Mouse (Mus musculus) heart, adult 11 months (tissue): Measurements from ENCODE around the gene Shroom4.
"Not testable (repeated sequence)": the region's sequence is repeated elsewhere in the genome, so short reads cannot be mapped to it uniquely, and the experiment has no call there.

Experiments used
- DNase-seq: peaks from one replicate; pipeline ENCODE4 v3.0.0; 2022

Shroom4 gene

DNA sequence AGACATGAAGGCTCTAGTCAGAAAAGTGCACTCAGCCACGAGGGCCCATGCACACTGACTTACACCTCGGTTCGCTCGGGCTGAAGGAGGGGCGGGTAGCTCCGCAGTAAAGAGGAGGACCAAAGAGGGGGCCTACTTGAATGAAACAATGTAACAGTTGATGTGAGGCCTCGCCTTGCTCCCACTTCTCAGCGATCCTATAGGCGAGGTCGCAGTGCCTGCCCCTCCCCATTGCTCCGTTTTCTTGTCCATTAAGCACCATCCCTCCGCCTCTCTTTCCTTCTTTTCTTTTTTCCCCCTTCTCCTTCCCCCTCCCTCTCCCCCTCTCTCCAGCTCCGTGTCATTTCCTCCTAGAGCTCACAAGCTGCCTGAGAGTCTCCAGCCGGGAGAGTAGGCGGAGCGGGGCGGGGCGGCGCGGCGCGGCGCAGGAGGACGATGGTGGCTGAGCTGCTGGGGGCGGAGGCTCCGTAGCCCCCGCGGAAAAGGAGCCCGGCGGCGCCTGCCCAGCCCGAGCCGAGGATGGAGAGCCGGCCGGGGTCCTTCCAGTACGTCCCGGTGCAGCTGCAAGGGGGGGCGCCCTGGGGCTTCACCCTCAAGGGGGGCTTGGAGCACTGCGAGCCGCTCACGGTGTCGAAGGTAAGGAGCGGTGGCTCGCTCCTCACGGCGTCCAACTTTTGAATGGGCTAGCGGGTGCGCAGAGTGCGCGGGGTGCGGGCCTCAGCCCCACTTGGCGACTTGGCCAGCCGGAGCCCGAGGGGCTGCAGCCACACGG is at the start of gene Shroom4:
Shroom4 (plus strand) TSS at position 229 of the 772 bp plus-strand sequence.
- peak; percentile 98 for DNase-seq

DNA sequence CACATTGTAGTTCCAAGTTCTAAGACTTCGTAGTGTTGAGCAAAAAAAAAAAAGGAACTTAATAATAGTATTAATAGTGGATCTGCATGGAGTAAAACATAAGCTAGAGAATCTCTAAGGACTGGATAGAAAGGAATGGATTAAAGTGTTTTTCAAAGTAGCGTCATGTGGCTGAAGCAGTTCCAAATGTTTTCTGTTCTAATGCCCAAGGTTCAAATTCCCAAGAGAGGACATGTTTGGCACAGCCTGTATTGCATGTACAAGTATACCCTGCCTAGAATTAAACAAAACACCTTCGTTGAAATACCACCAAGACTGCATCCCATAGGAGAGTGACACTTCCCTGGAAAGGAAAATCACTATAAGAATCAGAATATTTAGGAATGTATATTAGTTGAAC is 42.8 kb upstream of the Shroom4 start:
- no peak for DNase-seq

DNA sequence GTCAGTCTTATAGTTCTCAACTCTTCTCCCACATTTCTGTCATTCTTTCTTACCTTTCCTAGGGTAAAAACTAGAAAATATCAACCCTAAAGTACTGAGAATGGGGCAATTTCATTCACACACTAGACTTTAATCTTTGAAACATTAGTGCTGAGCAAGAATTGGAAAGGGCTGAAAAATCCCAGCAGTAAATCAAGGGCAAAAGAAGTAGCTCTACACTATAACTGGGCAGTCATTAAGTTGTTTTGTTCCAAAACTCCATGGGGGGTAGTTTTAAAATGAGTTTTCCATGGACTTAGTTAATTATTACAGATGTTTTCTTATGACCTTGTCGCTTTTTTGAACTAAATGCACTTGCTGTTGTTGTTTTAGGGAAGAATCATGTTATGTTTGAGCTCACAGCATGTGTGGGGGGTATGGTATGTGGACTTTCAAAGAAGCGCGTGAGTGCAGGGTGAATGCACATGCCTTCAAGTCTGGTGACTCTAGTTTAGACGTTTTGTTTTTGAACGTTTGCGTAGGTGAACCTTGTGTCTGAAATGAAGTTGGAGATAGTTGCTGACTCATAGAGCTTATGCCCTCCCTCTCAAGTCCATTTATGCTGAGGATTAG is 42.0 kb upstream of the Shroom4 start:
- DNase-seq, result no peak

DNA sequence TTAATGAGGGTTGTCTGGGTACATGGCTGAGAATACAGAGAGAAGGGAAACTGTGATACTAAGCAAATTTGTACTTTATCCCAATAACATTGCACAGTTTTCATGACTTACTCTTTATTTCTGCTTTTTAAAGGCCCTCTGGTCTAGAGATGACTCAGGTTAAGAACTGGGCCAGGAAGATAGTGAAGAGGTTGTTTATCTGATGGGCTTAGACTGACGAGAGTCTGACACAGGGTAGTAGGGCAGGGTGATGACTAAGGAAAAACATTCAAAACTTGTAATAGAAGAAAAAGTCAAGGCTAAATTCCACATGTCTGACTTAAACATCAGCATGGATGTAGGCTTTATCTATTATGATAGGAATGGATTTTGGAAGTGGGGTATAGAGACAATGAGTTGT is 30.8 kb upstream of the Shroom4 start:
- no peak for DNase-seq

DNA sequence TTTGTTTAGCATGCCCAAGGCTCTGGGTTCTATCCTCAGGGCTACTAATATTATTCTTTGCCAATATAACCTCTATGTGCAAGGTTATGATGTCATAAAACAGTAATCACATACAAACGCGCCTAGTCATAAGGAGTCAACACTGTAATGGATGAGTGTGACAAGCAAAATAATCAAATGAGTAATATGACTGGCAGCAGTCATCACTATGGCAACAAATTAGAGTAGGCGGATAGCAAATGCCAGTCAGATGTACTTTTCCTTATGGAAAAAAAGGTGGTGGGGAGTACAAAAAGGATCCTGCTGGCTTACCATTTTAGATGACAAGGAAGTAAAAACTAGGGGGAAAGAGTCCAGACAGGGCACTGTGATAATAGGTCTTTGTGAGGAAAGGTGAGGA is 28.9 kb upstream of the Shroom4 start:
- no peak for DNase-seq

DNA sequence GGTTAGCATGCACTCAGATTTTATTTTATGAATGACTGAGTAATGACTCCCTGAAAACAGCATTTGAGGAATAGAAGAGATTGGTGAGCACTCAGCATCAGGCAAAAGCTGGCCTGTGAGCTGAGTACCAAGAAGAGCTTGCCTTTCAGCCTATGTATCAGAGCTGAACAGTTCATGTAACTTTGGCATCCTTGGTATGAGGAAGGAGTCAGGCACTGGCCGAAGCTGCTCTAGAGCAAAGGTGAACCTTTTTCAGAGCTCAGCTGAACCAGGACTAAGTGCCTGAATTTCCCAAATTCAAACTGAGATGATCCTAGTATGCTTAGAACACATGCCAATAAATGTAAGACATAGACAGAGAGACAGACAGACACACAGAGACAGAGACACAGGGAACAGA is 5.8 kb upstream of the Shroom4 start:
- no peak for DNase-seq

DNA sequence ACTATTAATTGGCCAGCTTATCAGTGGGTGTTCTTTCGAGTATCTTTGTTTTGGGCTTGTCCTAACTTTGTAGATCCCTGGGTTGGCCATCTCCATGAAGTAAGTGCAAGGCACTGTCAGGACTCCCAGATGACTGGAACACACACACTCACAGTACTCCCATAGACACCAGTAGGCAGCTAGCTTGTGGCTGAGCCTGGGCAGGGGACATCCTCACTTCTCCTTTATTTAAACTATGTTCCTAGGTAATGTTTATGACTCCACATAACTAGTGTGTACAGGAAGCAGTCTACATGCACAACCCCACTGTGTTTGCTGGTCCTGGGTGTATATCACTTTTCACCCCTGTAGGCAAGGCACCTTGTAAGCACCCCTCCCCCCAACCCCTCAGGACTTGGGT is 461 bp upstream of the Shroom4 start:
- no peak for DNase-seq

DNA sequence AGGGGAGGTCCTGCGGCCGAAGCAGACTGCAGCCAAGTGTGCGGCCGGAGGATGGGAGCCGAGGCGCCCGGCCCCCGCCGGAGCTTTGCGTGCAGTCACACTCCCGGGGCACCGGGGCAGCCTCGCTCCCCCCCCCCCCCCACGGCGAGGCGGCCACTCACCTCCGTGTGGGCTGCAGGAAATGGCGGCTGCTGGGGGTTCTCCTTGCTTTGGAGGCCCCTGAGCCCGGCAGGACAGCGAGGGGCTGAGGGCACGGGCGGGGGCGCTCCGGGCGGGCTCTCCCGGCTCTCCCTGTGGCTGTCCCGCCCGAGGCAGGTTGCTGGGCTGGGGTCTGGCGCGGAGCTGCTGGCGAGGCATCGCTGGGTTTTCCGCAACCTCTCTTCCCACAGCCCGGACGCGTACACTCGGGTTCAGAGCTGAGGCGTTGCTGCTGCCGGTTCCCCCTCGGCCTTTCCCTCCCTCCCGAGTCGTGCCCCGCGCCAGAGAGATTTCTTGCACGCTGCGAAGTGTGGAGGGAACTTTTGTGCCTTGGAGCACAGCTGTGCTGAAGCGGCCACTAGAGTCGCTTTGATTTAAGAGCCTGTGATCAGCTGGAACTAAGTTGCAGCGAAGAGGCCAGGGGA is 855 bp downstream of the Shroom4 start:
- DNase-seq, result peak; percentile 88

DNA sequence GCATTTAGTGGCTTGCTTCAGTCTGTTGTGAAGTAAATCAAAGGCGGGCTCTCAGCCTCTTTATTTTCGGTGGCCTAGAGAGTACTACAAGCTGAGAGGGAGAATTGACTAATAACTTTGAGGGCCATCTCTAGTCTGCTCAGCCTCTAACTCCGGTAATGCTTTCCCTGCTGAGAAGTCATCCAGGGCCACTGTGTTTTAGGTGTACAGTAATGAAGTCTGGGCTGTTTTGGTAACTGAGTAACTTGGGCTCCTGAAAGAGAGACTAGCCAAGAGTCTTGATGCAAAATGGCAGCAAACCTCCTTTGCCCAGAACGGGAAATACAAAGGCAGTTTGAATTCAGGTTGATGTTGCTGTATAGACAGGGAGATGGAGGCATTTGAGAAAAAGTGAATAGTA is 3.3 kb downstream of the Shroom4 start:
- no peak for DNase-seq

DNA sequence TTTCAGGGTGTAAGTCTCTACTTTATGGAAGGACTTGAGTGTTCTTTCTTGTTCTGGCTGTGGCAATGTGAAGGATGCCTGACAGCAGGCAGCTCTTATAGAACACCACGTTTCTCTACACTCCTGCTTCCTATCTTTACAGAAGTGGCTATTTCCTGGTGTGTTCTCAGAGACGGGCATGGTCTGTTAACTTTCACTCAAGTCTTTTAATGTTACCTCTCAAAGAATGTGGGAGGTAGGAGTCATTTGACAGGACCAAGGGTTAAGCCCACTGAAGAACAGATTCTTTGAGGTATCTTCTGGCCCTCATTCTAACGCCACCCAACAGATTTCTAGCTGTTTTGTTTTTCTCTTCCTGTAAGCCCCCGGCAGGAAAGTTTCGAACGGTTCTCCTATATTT is 9.5 kb downstream of the Shroom4 start:
- DNase-seq, result no peak

DNA sequence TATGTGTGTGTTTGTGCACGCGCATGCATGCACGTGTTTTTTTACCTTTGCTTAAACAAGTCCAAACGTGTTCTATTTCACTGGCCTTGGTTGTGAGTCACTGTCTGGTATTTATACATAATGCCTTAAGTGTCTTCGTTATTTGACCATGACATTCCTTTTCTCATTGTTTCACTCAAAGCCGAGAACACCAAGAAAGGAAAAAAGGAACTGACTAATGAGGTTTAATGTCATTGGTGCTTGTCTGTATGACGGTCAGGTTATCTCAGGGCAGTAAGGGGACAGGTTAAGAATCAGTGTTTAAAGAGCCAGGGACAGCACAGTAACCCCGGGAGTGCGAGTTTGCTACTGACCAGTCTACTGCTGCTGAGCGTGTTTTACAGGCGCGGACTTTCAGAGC is 15.8 kb downstream of the Shroom4 start:
- no peak for DNase-seq

DNA sequence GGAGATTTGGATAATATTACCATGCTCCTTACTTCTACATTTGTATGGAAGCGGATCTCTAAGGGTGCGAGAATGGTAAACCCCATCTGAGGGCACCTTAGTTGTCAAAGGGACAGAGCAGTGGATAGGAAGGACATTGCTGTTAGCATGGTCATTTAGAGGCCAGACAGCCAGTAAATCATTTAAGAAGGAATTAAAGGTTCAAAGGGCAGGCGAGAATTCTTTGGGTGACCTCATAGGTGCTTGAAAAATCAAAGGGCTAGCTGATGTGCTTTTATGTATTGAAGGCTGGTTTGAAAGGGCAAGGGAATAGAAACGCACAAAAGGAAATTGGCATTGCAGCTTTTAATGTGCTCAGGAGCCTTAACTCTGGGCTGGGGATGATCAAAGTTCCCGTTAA is 16.3 kb downstream of the Shroom4 start:
- no peak for DNase-seq

DNA sequence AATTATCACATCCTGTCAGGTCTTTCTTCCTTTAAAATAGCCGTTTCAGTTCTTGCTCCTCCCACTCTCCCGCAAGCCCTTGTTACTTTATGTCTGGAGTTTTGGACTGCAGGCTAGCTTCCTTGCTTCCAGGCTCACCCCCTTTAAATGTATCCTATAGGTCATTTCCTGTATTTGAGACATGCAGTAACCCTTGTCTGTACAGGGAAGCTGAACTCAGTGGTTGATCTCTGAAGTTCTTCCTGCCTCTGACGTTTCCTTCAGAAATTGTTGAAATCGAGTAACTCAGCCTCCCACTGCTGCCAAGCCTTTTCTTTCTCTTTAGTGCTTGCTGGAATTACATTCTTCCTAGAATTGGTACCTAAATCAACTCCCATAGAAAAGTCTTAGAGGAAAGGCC is 18.5 kb downstream of the Shroom4 start:
- DNase-seq, result no peak

DNA sequence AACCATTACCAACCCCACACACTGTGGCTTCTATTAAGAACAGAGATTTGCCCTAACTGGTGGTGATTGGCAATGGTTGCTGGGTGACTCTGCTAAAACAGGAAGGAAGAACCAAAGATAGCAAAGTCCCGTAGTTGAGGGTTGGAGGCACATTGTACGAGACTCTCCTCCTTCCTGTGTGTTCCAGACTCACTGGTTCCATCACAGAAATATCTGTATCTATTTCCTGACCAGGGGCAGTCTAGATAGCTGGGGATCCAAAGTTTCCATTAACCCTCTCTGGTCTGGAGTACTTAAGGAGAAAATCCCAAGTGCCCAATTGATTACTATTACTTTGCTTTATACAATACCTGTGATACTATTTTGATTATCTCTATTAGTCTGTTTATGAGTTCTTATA is 35.6 kb downstream of the Shroom4 start:
- DNase-seq, result no peak

DNA sequence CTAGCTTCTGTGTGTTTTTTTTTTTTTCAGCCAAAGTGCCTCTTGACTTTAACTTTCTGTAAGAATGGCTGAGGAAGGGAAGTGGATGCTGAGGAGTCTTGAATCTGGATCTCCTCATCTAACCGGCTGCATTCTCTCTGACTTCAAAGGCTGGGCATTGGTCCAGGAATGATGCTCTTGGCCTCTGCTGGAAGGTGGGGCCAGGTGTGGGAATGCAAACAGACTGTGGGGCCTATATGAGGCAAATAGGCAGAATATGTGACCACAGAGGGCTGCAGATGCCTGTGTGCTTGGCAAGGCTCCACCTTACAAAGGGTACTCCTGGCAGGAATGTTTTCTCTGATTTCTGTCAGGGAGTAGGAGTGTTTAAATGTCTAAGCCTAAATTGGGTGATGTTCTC is 46.8 kb downstream of the Shroom4 start:
- no peak for DNase-seq

DNA sequence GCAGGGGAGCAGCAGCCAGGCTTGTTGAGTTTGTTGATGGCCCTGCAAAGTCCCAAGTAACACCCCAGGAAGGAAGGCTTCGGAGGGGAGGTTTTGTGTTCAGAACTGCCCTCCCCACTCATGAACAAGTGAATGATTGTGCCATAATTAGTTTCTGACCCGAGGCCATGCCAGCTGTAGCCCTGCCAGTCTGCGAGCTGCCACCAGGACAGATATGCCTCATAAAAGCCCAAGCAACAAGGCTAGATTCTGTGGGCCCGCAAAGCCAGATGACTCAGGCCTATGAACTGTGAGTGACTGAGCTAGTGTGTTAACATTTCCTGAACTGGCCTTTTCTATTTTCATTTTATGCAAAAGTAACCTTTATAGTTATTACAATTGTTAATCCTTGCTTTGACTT is 48.3 kb downstream of the Shroom4 start:
- peak; percentile 92 for DNase-seq

DNA sequence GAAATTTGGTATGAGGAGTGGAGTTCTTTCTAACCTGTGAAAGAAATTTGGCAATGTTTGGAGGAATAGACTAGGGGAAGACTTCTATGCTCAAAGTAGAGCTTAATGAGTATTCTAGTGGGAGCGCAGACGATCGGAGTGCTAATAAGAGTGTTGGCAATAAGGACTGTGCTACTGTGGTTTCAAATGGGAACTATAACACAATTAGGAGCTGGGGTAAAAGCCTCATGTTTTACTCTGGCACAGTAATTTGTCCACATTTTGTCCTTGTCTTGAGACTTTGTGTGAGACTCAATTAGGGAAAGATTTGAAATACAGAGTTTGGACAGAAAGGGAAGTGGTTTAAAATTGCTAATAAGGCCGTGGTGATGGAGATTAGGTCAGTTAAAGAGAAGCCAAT is 53.6 kb downstream of the Shroom4 start:
- no peak for DNase-seq

DNA sequence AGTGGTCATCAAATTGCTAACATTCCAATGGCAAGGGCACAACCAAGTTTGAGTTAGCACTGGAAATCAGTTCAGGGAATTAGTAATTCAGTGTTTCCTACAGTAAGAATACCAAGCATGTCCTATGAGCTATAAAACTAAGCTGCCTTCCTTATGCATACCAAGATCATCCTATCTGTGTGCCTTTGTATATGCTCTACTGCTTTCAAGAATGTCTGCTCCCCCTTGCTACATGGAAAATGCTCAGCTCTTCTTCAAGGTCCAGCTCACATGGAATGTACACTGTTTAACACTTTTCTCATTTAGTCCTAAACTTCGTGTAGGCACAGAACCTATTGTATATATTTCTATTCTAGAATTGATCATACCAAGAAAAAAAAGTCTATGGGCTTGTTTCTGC is 69.6 kb downstream of the Shroom4 start:
- DNase-seq, result not testable (repeated sequence)

DNA sequence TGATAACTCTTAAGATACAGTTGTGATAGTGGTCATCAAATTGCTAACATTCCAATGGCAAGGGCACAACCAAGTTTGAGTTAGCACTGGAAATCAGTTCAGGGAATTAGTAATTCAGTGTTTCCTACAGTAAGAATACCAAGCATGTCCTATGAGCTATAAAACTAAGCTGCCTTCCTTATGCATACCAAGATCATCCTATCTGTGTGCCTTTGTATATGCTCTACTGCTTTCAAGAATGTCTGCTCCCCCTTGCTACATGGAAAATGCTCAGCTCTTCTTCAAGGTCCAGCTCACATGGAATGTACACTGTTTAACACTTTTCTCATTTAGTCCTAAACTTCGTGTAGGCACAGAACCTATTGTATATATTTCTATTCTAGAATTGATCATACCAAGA is 72.9 kb downstream of the Shroom4 start:
- not testable (repeated sequence) for DNase-seq

DNA sequence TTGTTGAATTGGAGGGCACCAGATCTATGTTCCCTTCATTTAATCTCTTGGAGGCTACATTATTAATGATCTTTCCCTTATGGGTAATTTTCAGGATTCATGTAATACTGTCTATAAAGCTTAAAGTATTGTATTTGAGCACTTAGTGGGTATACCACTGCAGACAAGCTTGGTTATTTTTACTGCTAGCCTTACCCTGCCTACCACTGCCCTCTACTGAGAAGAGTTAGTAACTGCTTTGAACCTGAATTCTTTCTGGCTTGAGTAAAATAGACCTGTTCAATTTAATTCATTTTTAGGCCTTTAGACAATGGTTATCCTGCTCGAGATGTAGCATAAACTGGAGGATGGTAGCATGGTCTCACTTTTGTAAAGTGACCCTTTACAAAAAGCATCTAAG is 75.5 kb downstream of the Shroom4 start:
- no peak for DNase-seq

DNA sequence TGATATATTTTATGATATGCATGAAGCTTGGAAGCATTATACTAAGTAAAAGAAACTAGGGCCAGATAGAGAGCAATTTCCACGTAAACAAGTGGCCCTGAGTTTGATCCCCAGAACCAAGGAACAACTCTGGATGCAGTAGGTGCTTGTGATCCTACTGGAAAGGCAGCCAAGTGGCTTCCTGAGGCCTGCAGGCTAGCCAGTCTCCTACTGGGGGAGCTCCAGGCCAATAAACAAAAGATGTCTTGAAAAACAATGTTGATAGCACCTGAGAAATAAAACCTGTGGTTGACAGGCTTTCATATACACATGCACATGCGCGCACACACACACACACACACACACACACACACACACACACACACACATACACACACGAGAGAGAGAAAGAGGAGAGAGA is 82.6 kb downstream of the Shroom4 start:
- DNase-seq, result no peak

DNA sequence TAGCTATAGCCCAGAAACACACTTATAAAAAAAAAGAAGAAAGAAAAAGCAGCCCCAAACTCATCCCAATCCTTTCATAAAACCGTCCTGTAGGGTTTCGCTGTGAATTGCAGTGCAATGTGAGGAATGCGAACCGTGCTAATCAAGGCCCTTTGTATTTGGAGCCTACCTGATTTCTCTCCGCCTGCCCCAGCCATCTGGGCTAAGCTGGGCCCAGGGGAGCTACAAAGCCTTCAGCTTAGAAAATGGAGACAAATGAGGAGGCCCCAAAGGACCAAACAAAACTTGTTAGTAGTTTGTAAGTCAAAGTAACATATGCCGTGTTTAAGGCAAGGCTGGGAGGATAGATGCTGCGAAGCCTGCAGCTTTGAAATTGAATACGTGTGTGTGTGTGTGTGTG is 84.2 kb downstream of the Shroom4 start:
- no peak for DNase-seq

DNA sequence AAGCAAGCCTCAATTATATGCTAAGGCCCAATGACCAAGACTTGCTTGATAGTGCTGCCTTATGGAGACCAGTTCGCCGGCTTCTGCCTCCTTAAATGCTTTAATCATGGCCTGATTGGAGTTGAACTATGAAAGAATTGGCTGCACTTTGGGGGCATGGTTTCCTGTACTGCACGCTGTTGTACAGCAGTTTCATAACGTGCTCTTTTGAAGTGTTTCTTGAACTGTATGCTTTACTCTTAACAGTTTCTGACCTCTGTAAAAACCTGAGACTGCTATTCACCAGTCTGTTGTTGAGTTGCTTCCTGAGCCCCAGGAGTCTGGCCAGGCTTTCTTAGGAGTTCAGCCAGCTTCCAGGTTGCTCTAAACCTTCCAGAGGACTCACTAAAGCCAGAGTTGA is 90.8 kb downstream of the Shroom4 start:
- no peak for DNase-seq

DNA sequence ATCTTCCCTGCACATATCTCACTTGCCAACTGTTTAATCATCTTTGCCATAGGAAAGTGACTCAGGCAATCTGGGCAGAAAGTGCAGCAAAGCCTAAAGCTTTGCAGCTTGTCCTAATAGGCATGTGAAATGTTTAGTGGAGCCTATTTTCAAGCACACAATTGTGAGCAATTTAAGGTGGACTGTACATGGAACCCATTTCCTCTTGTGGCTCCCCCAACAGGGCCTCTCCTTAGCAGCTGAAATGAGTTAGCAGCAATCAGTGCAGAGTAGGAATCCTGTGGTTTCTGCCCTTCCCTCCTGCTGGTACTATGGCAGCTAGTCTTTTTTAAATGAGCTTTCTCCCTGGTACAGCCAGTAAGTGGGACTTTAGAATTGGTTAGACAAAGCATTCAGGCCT is 95.8 kb downstream of the Shroom4 start:
- no peak for DNase-seq

DNA sequence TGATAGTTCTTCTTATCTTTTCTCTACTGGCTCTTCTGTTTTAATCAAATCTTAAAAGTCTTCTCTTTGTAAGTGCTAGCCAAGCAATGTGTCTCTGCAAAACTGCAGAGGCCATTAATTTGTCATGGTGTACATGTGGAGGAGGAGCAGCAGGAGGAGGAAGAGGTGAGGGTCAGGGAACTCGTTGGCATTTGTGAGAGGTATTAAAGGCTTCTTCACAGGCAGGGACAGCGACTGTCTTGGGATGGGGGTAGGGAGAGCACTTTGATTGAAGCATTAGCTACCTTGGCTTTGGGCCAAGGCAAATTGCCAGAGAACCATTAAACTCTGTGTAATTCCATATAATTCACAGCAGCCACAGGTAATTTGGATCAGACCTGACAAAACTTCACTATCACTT is 96.7 kb downstream of the Shroom4 start:
- DNase-seq, result no peak
